Mouse (Mus musculus): ENCODE data around the gene Apoa4. TPM values are rescaled to one million over a fixed set of nuclear protein-coding genes. Genes with fewer than 3 reads are reported as not detected.

Gene Apoa4
- polyA plus RNA-seq, 1 experiment: 111 TPM

DNA sequence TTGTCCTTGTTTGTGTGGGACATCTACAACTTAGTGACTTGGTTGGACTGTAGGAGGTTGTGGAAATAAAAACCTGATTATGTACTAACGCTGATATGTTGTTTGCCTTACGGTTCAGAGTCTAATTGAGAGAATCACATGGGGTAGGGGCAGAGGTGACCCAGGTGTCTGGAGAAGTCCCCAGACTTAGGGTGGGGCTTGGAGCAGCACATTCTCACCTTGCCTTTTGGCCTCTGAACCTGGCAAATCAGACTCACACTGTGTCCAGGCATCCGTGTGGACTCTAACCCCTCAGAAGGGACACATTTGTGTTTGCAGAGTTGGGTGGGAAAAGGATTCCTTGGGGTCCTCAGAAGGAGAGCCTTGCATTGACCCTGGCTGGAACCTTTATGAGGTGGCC is 16.4 kb upstream of the Apoa4 start:
- no peak for DNase-seq (ENCODE audit: low read depth, low spot score)
- WGBS: 47% methylated on average over 3 of the region's 3 CpGs

DNA sequence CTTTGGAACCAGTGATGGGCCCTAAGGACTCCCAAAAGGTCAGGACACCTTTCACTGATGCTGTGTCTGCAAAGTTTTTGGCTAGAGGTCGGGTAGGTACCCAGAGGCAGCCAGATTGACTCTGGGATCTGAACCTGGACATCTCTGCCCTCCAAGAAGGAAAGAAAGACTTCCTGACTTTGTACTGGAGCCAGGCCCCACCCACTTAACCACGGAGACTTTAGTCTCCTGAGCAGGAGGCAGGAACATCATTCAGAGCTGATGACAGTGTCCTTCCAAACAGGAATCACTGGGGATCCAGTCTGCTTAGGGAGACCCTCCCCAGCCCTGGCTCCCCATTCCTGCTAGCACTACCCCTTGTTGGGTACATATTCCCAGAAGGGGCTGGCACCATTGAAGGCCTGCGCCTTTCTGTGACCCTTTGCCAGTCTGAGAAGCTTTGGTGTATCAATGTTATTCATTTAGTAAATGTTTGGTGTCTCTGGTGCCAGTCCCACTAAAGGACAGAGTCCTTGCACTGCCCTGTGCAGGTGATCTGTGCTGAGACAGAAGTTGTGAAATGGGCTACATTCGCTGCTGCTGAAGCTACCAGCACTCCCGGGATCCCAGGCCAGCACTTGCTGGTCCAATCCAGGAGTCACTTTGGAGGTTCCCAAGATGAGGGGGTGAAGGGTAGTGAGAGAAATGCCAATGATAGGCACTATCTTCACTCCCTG is 15.4 kb upstream of the Apoa4 start:
- WGBS: 60% methylated on average over 5 of the region's 5 CpGs
- no peak for DNase-seq (ENCODE audit: low read depth, low spot score)

GRCm38 (mm10) chr9:46227064-46227614 is 13.4 kb upstream of the Apoa4 start:
- no peak for DNase-seq (ENCODE audit: low read depth, low spot score)
- WGBS: 49% methylated on average over 3 of the region's 3 CpGs

DNA sequence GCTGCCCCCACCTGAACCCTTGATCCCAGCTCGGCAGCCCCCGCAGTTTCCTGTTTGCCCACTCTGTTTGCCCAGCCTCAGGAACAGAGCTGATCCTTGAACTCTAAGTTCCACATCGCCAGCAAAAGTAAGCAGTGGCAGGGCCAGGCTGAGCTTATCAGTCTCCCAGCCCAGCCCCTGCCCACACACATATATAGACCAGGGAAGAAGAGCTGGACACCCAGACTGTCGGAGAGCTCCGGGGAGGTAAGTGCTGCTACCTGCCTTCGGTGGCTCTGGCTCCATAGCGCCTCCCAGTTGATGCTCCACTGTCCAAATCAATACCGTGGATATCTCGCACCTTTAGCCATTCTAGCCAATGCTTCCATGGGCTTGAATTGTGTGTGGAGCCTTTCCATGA is 12.0 kb upstream of the Apoa4 start, which contains the start of gene Apoa1:
Apoa1 (plus strand) TSS at position 90 of the 400 bp plus-strand sequence.
- no peak for DNase-seq (ENCODE audit: low read depth, low spot score)
- whole genome bisulfite sequencing: 37% methylated on average over 9 of the region's 9 CpGs

DNA sequence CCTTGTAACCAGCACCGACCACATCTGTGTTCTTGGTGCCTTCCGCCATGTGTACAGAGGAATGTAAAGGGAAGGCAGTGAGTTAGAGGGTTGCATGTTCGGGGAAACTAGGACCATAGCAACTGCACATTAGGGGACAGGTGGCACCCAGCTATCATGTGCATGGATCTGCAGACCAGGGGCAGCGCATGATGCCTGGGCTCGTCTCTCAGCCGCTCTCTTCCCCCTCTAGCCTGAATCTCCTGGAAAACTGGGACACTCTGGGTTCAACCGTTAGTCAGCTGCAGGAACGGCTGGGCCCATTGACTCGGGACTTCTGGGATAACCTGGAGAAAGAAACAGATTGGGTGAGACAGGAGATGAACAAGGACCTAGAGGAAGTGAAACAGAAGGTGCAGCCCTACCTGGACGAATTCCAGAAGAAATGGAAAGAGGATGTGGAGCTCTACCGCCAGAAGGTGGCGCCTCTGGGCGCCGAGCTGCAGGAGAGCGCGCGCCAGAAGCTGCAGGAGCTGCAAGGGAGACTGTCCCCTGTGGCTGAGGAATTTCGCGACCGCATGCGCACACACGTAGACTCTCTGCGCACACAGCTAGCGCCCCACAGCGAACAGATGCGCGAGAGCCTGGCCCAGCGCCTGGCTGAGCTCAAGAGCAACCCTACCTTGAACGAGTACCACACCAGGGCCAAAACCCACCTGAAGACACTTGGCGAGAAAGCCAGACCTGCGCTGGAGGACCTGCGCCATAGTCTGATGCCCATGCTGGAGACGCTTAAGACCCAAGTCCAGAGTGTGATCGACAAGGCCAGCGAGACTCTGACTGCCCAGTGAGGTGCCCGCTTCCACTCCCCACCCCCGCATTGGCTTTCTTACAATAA is 10.7 kb upstream of the Apoa4 start:
- 17% methylated on average over 37 of the region's 37 CpGs for WGBS
- DNase-seq (ENCODE audit: low read depth, low spot score): peak; percentile 57

- 16% methylated on average over 13 of the region's 13 CpGs for WGBS
- no peak for DNase-seq (ENCODE audit: low read depth, low spot score)
Measured at GRCm38 (mm10) chr9:46230450-46230975, 10.0 kb upstream of the Apoa4 start.

GRCm38 (mm10) chr9:46235196-46235595 is 5.3 kb upstream of the Apoa4 start:
- DNase-seq (ENCODE audit: low read depth, low spot score): no peak
- WGBS: 65% methylated on average over 6 of the region's 6 CpGs

DNA sequence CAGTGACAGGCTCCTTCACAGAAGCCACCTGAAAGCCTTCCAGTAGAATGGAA is 5.1 kb upstream of the Apoa4 start, which contains the start of gene Apoc3:
Apoc3 (minus strand) TSS at position 41 of the 53 bp plus-strand sequence.
- no peak for DNase-seq (ENCODE audit: low read depth, low spot score)

- no peak for DNase-seq (ENCODE audit: low read depth, low spot score)
- WGBS: 57% methylated on average over 4 of the region's 4 CpGs
Measured at GRCm38 (mm10) chr9:46235649-46236048, 4.8 kb upstream of the Apoa4 start.

GRCm38 (mm10) chr9:46238850-46239249 is 1.6 kb upstream of the Apoa4 start:
- 87% methylated on average over 7 of the region's 7 CpGs for WGBS
- DNase-seq (ENCODE audit: low read depth, low spot score): no peak

DNA sequence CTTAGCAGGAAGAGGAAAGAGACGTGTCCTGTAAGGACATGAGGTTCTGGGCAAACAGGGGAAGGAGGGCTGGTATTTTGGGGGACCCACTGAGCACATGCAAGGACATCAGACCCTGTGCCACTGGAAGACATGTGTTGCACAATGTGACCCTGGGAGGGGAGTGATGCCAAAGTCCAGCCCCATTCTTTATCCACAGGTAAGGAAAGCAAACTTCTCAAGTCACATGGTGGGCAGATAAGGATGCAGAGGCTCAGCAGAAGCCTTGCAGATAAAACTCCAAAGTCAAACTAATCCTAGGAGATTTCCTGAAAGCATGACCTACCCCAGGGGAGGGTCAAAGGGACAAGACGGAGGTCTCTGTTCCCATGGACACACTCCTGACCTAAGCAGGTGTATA is 1.3 kb downstream of the Apoa4 start:
- DNase-seq (ENCODE audit: low read depth, low spot score): no peak
- WGBS: 46% methylated on average over 2 of the region's 2 CpGs

DNA sequence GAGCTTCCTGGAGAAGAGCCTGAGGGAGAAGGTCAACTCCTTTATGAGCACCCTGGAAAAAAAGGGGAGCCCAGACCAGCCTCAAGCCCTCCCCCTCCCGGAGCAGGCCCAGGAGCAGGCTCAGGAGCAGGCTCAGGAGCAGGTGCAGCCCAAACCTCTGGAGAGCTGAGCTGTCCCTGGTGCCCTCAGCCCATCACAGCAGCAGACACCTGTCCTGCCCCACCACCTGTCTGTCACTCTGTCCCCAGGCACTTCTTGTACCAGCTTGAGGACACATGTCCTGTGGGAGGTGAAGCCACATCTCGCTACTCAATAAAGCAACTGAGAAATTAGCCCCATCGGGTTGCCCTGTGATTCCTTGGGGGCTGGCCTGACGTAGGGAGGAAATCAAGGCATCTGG is 2.6 kb downstream of the Apoa4 start:
- DNase-seq (ENCODE audit: low read depth, low spot score): no peak
- WGBS: 51% methylated on average over 4 of the region's 4 CpGs

GRCm38 (mm10) chr9:46243584-46243983 is 3.1 kb downstream of the Apoa4 start:
- 43% methylated on average over 8 of the region's 8 CpGs for WGBS
- DNase-seq (ENCODE audit: low read depth, low spot score): no peak

- 22% methylated on average over 11 of the region's 11 CpGs for WGBS
- DNase-seq (ENCODE audit: low read depth, low spot score): peak; percentile 70
Measured at GRCm38 (mm10) chr9:46246752-46247324, 6.3 kb downstream of the Apoa4 start.

- WGBS: 81% methylated on average over 7 of the region's 7 CpGs
- DNase-seq (ENCODE audit: low read depth, low spot score): no peak
Measured at GRCm38 (mm10) chr9:46256177-46256576, 15.7 kb downstream of the Apoa4 start.

DNA sequence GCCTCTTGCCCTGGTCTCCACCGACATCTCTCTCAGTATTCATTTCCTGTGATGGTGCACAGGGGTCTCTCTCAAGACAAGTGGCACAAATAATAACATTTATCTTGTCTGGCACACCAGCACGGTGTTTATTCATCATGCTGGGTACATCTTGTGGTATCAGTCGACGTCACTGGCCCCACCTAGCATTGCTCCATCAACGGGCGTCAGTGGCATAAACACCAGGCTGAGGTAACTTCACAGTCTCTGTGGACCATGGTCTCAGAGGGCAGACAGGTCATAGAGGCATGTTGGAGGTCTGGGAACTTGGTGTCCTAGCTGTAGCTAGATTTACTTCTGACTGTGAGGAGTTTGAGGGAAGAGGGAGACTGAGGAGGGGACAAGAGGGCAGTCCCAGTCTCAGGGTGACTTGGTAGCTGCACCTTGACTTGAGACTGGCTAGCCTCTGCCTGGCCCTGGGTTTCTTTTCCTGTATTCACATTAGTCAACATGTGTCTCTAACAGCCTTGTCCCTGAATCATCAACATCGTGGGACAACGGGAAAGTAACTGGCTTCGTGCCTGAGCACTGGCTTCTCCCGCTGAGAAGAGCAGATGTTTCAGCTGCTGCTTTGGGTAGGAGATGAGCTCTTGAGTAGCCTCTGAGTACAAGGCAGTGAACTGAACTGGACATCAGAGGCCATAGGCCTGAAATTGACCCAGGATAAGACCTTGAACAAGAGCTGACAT is 16.3 kb downstream of the Apoa4 start:
- DNase-seq (ENCODE audit: low read depth, low spot score): no peak
- 70% methylated on average over 10 of the region's 10 CpGs for WGBS

GRCm38 (mm10) chr9:46257546-46257945 is 17.1 kb downstream of the Apoa4 start:
- DNase-seq (ENCODE audit: low read depth, low spot score): no peak
- WGBS: 91% methylated on average over 3 of the region's 3 CpGs

- 86% methylated on average over 6 of the region's 6 CpGs for WGBS
- DNase-seq (ENCODE audit: low read depth, low spot score): no peak
Measured at GRCm38 (mm10) chr9:46259111-46259510, 18.6 kb downstream of the Apoa4 start.

- 66% methylated on average over 7 of the region's 7 CpGs for WGBS
- no peak for DNase-seq (ENCODE audit: low read depth, low spot score)
Measured at GRCm38 (mm10) chr9:46261131-46261530, 20.6 kb downstream of the Apoa4 start.

- 28% methylated on average over 7 of the region's 7 CpGs for WGBS
- no peak for DNase-seq (ENCODE audit: low read depth, low spot score)
Measured at GRCm38 (mm10) chr9:46268343-46268873, 27.9 kb downstream of the Apoa4 start, which contains the start of gene Apoa5. Gene Apoa5 (plus strand): TSS chr9:46268633.
